Mouse (Mus musculus): Measurements from ENCODE around the gene Tgfb1i1. TPM values are rescaled to one million over a fixed set of nuclear protein-coding genes. Genes with fewer than 3 reads are reported as not detected.

The Tgfb1i1 gene
- 27.9 and 31.0 TPM in 2 replicates for polyA plus RNA-seq (2015; fragmentation: Nextera tagmentation; extraction: Ambion mirVana)

DNA sequence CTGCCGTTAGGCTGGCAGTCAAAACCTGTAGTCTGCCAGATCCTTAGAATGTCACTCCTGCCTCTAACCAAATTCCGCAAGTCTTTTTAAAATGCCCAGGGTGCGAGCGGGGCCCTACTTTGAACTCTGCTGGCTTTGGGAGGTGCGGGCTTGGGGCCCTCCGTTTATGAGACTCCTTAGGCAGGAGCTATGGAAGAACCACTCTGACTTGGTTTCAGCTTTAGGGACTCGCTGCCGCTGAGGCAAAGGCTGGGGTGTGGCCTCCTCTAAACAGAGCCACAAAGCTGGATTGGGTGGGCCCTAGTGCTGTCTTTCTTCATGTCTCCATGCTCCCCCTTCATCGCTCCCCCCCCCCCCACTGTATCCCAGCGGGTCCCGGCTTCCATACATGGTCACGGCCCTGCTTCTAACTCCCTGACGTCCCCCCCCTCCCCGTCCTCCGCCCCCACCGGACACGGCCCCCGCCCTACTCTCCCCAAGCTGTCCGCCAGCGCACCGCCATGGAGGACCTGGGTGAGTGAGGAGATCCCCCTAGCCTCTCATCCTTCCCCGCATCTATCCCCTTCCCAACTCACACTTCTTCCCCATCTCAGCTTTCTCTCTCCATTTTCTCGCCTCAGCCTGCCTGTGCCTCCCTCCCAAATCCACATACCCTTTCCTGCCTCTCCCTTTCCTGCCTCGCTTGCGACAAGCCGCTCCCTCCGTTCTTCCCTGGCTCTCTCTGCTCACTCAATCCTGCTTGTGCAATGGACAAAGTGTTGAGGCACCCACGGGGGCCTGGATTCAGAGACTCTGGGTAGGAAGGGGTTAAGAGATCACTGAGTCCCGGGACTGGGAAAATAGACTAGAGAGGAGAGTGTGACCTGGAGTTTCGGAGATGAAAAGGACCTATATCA is at the start of gene Tgfb1i1:
Gene Tgfb1i1 (plus strand): TSS at position 317 of the 896 bp plus-strand sequence.
- Histone ChIP-seq H3K27ac (peak within 1 kb of the TSS; percentile 78), H3K9me3 (no peaks in the 10 kb centered on the region), H3K36me3 (peaks cover 31% of the 10 kb centered on the region), H3K9ac (peak within 1 kb of the TSS; percentile 68), H3K27me3 (peaks cover 7% of the 10 kb centered on the region; the same call in 1 of the 2 replicates), H3K4me1 (replicated peaks) (peaks cover 24% of the 10 kb centered on the region), H3K4me2 (peak within 1 kb of the TSS; percentile 62), H3K4me3 (peak within 1 kb of the TSS; percentile 41)
- WGBS = 2% methylated on average over 24 of the region's 30 CpGs
- peak; percentile 54 for ATAC-seq (ENCODE audit: low FRiP score)

DNA sequence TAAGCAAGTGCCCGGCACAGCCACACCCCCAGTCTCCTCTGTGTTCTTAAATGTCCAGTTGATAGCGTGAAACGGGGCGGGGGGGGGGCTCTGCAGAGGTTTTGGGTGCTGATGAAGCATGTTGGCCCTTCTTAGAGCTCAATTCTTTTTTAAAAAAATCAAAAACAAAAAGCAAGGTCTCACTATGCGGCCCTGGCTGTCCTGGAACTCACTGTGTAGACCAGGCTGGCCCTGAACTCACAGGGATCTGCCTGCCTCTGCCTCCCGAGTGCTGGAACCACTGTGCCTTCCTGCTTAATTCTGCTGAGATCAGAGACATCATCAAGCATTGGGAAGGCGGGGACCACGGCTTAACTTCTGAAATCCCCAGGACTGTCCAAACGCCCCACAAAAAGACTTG is 45.0 kb upstream of the Tgfb1i1 start:
- Histone ChIP-seq H3K36me3 (no peaks in the 10 kb centered on the region), H3K9ac (no peak overlapping the region), H3K27me3 (no peaks in the 10 kb centered on the region), H3K9me3 (no peaks in the 10 kb centered on the region), H3K4me1 (replicated peaks) (no peaks in the 10 kb centered on the region), H3K4me3 (no peak overlapping the region), H3K27ac (no peak overlapping the region), H3K4me2 (no peak overlapping the region)
- WGBS = 92% methylated on average over 9 of the region's 9 CpGs
- ATAC-seq (ENCODE audit: low FRiP score) = no peak

DNA sequence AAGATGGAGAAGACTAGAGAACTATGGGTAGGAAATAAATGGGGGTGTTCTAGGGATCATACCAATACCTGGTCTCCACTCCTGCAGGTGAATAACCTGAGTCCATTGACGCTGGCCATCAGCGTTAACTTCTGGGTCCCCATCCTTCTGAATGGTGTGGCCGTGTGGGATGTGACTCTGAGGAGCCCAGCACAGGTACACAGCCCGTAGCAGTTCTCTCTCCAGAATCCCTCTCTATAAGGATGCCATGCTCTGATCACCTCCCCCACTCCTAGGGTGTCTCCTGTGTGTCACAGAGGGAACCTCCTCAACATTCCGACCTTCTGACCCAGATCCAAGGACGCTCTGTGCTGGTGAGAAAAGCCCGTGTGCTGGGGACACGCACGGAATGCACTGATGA is 43.5 kb upstream of the Tgfb1i1 start:
- H3K27ac ChIP-seq = no peak overlapping the region
- H3K4me3 ChIP-seq = no peak overlapping the region
- ATAC-seq (ENCODE audit: low FRiP score) = no peak
- H3K27me3 ChIP-seq = no peaks in the 10 kb centered on the region
- H3K36me3 ChIP-seq = no peaks in the 10 kb centered on the region
- no peak overlapping the region for H3K4me2 ChIP-seq
- no peaks in the 10 kb centered on the region for H3K4me1 ChIP-seq (replicated peaks)
- no peak overlapping the region for H3K9ac ChIP-seq
- 69% methylated on average over 9 of the region's 9 CpGs for WGBS
- H3K9me3 ChIP-seq = no peaks in the 10 kb centered on the region

DNA sequence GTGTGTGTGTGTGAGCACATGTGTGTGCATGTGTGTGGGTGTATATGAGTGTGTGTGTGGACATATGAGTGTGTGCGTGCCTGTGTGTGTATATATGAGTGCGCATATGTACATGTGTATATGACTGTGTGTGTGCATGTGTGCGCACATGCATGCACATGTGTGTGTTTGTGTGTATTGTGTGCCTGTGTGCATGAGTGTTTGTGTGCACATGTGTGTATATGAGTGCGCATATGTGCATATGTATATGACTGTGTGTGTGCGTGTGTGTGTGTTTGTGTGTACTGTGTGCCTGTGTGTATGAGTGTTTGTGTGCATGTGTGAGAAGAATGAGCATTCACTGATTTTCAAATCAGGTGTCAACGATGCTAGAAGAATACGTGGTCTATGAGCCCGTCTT is 42.4 kb upstream of the Tgfb1i1 start:
- ATAC-seq (ENCODE audit: low FRiP score) = no peak
- 90% methylated on average over 8 of the region's 8 CpGs for WGBS

DNA sequence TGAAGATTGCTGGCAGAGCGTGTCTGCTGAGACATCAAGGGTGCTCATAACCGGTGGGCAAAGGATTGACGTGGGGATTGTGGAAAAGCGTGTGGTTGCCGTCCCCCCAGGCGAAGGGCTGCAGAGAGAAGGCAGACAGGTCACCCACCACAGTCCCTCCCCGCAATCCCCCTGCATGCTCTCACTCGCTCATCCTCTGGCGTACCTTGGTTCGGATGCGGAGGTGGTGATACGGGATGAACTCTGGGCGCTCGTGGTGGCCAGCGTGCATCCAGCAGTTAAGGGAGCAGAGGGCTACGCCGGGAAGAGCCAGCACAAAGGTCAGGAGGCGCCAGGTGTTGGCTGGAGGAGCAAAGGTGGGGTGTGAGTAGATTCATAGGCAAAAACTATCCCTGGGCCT is 40.9 kb upstream of the Tgfb1i1 start:
- no peak for ATAC-seq (ENCODE audit: low FRiP score)
- Histone ChIP-seq H3K9ac (no peak overlapping the region), H3K27me3 (no peaks in the 10 kb centered on the region), H3K4me2 (no peak overlapping the region), H3K4me1 (replicated peaks) (no peaks in the 10 kb centered on the region), H3K27ac (no peak overlapping the region), H3K36me3 (no peaks in the 10 kb centered on the region), H3K4me3 (no peak overlapping the region), H3K9me3 (no peaks in the 10 kb centered on the region)
- WGBS = 86% methylated on average over 18 of the region's 18 CpGs

More for the DNA sequence above, 42.4 kb upstream of the Tgfb1i1 start:
- no peak overlapping the region for H3K4me3 ChIP-seq
- H3K4me1 ChIP-seq (replicated peaks) = no peaks in the 10 kb centered on the region
- H3K27ac ChIP-seq = no peak overlapping the region
- no peaks in the 10 kb centered on the region for H3K9me3 ChIP-seq
- H3K27me3 ChIP-seq = no peaks in the 10 kb centered on the region
- H3K36me3 ChIP-seq = no peaks in the 10 kb centered on the region
- no peak overlapping the region for H3K4me2 ChIP-seq
- H3K9ac ChIP-seq = no peak overlapping the region

DNA sequence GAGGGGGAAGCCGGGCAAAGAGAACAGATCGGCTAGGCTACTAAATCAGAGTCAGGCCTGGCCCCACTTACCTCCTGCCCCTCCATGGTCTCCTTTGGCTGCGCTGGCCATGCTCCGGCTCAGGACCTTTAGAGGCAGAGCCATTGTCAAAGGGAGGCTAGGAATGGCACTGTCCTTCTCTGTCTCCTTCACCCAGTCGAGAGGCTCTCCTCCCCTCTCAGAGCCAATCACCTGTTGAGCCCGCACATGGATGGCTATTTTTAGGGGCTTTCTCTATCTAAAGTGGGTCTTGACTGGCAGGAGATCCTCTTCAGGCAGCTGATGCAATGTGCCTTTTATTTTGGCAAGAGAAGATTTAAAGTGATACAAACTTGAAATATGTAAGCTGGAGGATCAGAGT is 40.5 kb upstream of the Tgfb1i1 start, which contains the start of gene Cox6a2:
Gene Cox6a2 (minus strand): TSS at position 236 of the 400 bp plus-strand sequence.
- Histone ChIP-seq H3K27me3 (no peaks in the 10 kb centered on the region), H3K4me1 (replicated peaks) (no peaks in the 10 kb centered on the region), H3K4me3 (no peak within 1 kb of the TSS), H3K4me2 (no peak within 1 kb of the TSS), H3K27ac (no peak within 1 kb of the TSS), H3K9ac (no peak within 1 kb of the TSS), H3K36me3 (no peaks in the 10 kb centered on the region), H3K9me3 (no peaks in the 10 kb centered on the region)
- WGBS = 83% methylated on average over 6 of the region's 6 CpGs
- no peak for ATAC-seq (ENCODE audit: low FRiP score)

DNA sequence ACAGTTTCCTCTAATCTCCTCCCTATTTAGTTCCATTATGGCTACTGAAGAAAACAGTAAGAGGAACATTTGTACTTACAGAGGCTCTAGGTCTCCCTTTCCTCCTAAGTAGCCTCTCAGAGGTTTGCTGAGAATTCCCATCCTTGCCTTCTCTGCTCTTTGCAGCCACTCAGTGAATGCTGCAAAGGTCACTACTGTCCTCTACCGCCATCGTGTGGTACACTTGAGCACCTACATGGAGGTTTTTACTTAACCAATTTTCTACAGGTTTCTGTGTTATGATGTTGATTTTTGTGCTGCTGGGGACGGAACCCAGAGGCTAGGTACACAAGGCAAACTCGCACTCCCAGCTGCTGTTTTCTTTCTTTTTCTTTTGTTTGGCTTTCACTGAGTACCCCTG is 38.4 kb upstream of the Tgfb1i1 start:
- no peaks in the 10 kb centered on the region for H3K27me3 ChIP-seq
- no peak overlapping the region for H3K4me3 ChIP-seq
- no peaks in the 10 kb centered on the region for H3K4me1 ChIP-seq (replicated peaks)
- no peak for ATAC-seq (ENCODE audit: low FRiP score)
- no peak overlapping the region for H3K9ac ChIP-seq
- H3K9me3 ChIP-seq = no peaks in the 10 kb centered on the region
- H3K27ac ChIP-seq = no peak overlapping the region
- H3K36me3 ChIP-seq = no peaks in the 10 kb centered on the region
- no peak overlapping the region for H3K4me2 ChIP-seq
- WGBS = 12% methylated on average over 4 of the region's 4 CpGs

DNA sequence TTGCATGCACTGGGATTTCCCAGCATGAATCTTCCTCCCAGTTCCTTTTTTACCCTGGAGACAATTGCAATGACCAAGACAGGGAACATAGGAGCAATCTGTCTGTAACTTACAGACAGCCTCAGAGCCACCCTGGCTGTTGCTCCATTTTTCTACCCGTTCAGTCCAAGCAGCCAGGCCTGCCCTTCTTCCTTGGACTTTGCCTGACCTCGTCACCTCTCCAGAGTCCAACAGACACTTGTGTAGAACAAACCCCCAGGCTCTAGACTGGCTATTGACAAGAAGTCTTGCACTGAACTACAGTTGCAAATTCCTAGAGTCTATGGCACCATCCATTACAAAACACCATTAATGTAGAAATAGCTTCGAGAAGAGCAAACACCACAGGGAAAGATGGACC is 36.8 kb upstream of the Tgfb1i1 start:
- Histone ChIP-seq H3K27ac (no peak overlapping the region), H3K4me1 (replicated peaks) (no peaks in the 10 kb centered on the region), H3K4me3 (no peak overlapping the region), H3K36me3 (no peaks in the 10 kb centered on the region), H3K9ac (no peak overlapping the region), H3K9me3 (no peaks in the 10 kb centered on the region), H3K27me3 (no peaks in the 10 kb centered on the region), H3K4me2 (no peak overlapping the region)
- 62% methylated on average over 3 of the region's 3 CpGs for WGBS
- no peak for ATAC-seq (ENCODE audit: low FRiP score)

DNA sequence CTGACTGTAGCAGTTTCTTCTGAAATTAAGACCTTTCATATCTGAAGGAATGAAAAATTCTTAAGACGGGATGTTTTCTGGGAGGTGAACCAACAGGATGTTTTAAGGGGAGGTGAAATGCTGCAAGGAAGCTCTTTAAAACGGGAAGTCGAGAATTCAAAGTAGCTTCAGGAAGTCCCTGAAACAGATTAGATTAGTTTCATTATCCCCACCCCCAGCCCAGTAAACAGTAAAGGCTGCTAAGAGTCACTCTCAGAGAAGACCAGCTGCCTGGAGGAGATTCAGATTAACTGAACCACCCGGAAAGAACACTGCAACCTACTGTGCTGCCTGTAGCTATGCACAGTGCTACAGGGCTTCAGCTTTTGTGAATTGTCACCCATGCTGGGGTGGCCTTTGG is 26.7 kb upstream of the Tgfb1i1 start:
- 86% methylated on average over 4 of the region's 4 CpGs for WGBS
- Histone ChIP-seq H3K4me1 (replicated peaks) (no peaks in the 10 kb centered on the region), H3K4me3 (no peak overlapping the region), H3K27me3 (no peaks in the 10 kb centered on the region), H3K27ac (no peak overlapping the region), H3K36me3 (no peaks in the 10 kb centered on the region), H3K4me2 (no peak overlapping the region), H3K9me3 (no peaks in the 10 kb centered on the region), H3K9ac (no peak overlapping the region)
- ATAC-seq (ENCODE audit: low FRiP score) = no peak

DNA sequence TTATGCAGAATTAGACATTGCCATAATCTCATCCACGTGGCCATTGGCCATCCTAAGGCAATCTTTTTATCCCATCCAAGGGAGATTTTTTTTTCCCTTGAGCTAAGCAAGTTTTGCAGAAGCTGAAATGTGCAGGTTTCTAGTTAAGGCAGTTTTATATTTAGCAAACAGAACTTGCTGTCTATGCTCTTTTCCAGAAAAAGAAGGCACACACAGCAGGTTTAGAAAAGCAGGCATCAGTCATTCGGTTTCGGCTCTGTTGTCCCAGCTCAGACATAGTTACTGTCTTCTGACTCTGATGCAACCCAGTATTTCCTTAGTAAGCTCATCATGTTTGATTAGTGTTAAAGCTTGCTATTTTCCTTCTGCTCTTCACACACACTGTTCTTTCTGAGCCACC is 25.7 kb upstream of the Tgfb1i1 start:
- WGBS = 89% methylated on average over 3 of the region's 3 CpGs
- Histone ChIP-seq H3K9me3 (no peaks in the 10 kb centered on the region), H3K36me3 (no peaks in the 10 kb centered on the region)

DNA sequence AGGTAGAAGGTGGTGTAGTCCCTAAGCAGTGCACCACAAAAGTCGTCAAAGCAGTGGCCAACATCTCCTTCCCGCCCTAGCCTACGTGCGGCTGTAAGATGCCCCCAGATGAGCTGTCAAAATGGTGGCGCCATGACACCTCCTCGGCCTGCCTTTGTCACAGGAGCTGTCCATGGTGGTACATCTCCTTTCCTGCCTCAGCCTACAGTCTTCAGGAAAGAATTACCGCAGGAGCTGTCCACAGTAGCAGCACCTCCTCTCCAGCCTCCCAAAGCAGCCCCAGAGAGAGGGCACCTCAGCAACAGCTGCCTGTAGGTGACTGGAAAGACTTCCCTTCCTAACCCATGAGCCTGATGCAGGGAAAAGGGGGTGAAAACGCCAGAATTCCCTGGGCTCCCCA is 14.9 kb upstream of the Tgfb1i1 start:
- no peaks in the 10 kb centered on the region for H3K9me3 ChIP-seq
- WGBS = 46% methylated on average over 8 of the region's 8 CpGs
- H3K9ac ChIP-seq = no peak overlapping the region
- H3K36me3 ChIP-seq = no peaks in the 10 kb centered on the region
- H3K27me3 ChIP-seq = no peaks in the 10 kb centered on the region
- peaks cover 6% of the 10 kb centered on the region for H3K4me1 ChIP-seq (replicated peaks)
- no peak for ATAC-seq (ENCODE audit: low FRiP score)
- H3K4me2 ChIP-seq = no peak overlapping the region
- H3K27ac ChIP-seq = no peak overlapping the region
- no peak overlapping the region for H3K4me3 ChIP-seq

More for the DNA sequence above, 25.7 kb upstream of the Tgfb1i1 start:
- no peaks in the 10 kb centered on the region for H3K27me3 ChIP-seq
- no peak overlapping the region for H3K27ac ChIP-seq
- no peak overlapping the region for H3K4me3 ChIP-seq
- no peak overlapping the region for H3K9ac ChIP-seq
- H3K4me2 ChIP-seq = no peak overlapping the region
- ATAC-seq (ENCODE audit: low FRiP score) = no peak
- H3K4me1 ChIP-seq (replicated peaks) = no peaks in the 10 kb centered on the region

DNA sequence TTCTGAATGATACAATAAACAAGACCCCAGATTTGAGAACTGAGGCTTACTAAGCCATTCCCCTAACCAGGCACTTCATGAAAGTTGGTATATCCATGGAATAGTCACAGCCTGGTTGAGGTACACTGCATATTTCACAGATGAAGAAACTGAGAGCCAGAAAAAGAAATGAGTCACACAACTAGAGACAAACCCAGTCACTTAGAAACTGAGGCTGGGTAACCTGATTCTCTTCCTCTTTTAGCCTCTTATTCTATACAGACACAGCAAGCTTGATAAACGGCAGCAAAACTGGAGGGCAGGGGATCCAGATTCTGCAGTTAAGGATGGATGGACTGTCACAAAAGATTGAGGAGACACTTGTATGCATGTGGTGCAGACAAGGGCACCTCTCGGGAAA is 11.8 kb upstream of the Tgfb1i1 start:
- no peak overlapping the region for H3K4me2 ChIP-seq
- H3K9ac ChIP-seq = no peak overlapping the region
- 0 out of 2 replicates have a peak, but pooled peaks cover under 1% of the 10 kb centered on the region for H3K36me3 ChIP-seq
- peaks cover 23% of the 10 kb centered on the region for H3K4me1 ChIP-seq (replicated peaks)
- H3K9me3 ChIP-seq = no peaks in the 10 kb centered on the region
- 86% methylated on average over 2 of the region's 2 CpGs for WGBS
- no peak for ATAC-seq (ENCODE audit: low FRiP score)
- H3K27me3 ChIP-seq = no peaks in the 10 kb centered on the region
- no peak overlapping the region for H3K27ac ChIP-seq
- H3K4me3 ChIP-seq = no peak overlapping the region

DNA sequence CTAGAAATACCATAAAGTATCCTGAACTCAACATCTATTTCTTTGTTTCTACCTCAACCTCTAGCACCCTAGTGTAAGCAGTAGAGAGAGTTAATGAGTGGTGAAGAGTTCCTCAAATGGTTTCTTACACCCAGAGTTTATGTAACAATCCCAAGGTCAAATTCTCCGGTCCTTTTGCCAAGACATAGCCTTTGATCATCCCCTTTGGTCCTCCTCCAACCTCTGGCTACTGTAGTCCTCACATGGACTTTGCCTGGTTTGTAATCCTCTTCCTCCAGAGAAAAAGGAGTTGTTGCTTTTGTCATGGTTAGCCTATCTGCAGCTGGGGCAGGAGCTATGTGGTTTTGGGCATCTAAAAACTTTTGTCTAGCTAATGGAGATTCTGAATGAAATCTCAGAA is 11.1 kb upstream of the Tgfb1i1 start:
- Histone ChIP-seq H3K4me2 (no peak overlapping the region), H3K4me1 (replicated peaks) (peaks cover 28% of the 10 kb centered on the region), H3K9ac (no peak overlapping the region), H3K9me3 (no peaks in the 10 kb centered on the region), H3K27ac (no peak overlapping the region), H3K27me3 (no peaks in the 10 kb centered on the region), H3K4me3 (no peak overlapping the region), H3K36me3 (peaks cover 8% of the 10 kb centered on the region)
- no peak for ATAC-seq (ENCODE audit: low FRiP score)
- 90% methylated on average over 1 of the region's 1 CpGs for WGBS

Data from hindbrain, embryonic 13.5 days (tissue).